Mouse (Mus musculus): ENCODE measurements around the gene Eda. TPM values are rescaled to one million over a fixed set of nuclear protein-coding genes. Genes with fewer than 3 reads are reported as not detected.
"Not testable (repeated sequence)": the region's sequence is repeated elsewhere in the genome, so short reads cannot be mapped to it uniquely, and the experiment has no call there.

The Eda gene
- polyA plus RNA-seq, 1 experiment from 2014 or later, result 3.6 TPM

DNA sequence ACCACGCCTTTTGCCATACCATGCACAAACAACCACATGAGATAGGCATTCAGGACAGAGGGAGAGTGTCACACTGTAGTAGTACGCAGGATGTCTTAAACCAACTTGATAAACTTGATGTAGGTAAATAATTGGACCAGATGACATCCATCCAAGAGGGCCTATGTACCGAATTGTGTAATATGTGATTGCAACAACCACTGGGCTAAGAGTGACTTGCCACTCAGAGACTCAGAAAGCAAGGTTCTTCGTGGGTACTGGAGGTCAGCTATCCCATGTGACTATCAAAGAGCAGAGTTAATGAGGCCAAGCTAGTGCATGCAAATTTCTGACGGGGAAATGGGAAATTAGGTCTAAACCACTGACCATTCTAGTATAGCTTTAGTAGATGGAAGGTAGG, 426.3 kb downstream of the Eda start:
- Histone ChIP-seq H3K4me3 (ENCODE audit: low read depth, low read length) (no peak overlapping the region), H3K9ac (no peak overlapping the region), H3K4me2 (no peak overlapping the region), H3K27me3 (ENCODE audit: insufficient read depth, low read length) (no peaks in the 10 kb centered on the region), H3K36me3 (ENCODE audit: insufficient read depth) (no peaks in the 10 kb centered on the region), H3K4me1 (ENCODE audit: insufficient read depth) (no peaks in the 10 kb centered on the region), H3K27ac (ENCODE audit: low read depth) (no peak overlapping the region), H3K9me3 (ENCODE audit: low read depth, low read length) (no peaks in the 10 kb centered on the region)
- 79% methylated on average over 5 of the region's 5 CpGs for WGBS
- TF ChIP-seq CTCF (IDR thresholded peaks at IDR 0.05; ENCODE audit: low read depth), result no peak
- DNase-seq (no peak), ATAC-seq (ENCODE audit: insufficient read depth) (no peak)

DNA sequence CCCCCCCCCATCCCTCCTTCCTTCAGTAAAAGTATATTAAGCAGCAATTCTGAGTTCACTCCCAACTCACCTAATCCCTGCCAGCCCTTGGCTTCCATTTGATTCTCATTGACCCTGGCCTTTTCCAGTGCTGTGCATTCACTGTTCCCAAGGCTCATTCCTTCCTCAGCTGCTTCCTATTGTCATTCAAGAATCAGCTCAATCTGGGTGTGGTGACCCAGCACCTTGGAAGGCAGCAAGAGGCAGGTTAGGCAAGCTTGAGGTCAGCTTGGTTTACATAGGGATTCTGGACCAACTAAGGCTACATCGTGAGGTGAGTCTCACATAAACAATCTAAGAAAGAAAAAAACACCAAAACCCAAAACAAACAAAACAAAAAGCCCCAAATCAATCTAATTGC, 433.8 kb downstream of the Eda start:
- Histone ChIP-seq H3K9me3 (ENCODE audit: low read depth, low read length) (no peaks in the 10 kb centered on the region), H3K4me1 (ENCODE audit: insufficient read depth) (no peaks in the 10 kb centered on the region), H3K36me3 (ENCODE audit: insufficient read depth) (no peaks in the 10 kb centered on the region), H3K4me3 (ENCODE audit: low read depth, low read length) (no peak overlapping the region), H3K9ac (no peak overlapping the region), H3K27me3 (ENCODE audit: insufficient read depth, low read length) (no peaks in the 10 kb centered on the region), H3K4me2 (no peak overlapping the region), H3K27ac (ENCODE audit: low read depth) (no peak overlapping the region)
- no peak for TF ChIP-seq CTCF (IDR thresholded peaks at IDR 0.05; ENCODE audit: low read depth)
- ATAC-seq (ENCODE audit: insufficient read depth) (no peak), DNase-seq (no peak)
- WGBS, result 18% methylated on average over 1 of the region's 1 CpGs

DNA sequence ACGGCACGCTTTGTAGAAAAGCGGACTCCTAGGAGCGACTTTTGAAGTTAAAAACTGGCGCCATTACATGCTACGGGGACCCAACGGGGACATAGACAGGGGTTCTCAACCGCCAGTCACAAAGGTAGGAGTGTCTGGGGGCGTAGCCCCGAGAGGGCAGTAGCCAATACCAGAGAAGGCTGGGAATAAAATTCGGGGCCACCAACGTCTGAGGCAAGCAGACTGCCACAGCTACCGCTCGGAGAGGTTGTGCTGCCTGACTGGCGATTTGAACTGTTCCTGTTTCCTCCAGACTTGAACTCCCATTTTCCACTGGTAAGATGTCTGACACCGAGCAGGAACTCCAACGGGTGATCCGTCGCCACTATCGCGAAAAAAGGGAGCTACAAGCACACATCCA, 453.3 kb downstream of the Eda start, which contains the start of gene Otud6a:
Otud6a (plus strand) TSS at position 321 of the 400 bp plus-strand sequence.
- Histone ChIP-seq H3K9ac (no peak within 1 kb of the TSS), H3K9me3 (ENCODE audit: low read depth, low read length) (no peaks in the 10 kb centered on the region), H3K36me3 (ENCODE audit: insufficient read depth) (no peaks in the 10 kb centered on the region), H3K27ac (ENCODE audit: low read depth) (no peak within 1 kb of the TSS), H3K4me1 (ENCODE audit: insufficient read depth) (no peaks in the 10 kb centered on the region), H3K4me3 (ENCODE audit: low read depth, low read length) (no peak within 1 kb of the TSS), H3K4me2 (no peak within 1 kb of the TSS), H3K27me3 (ENCODE audit: insufficient read depth, low read length) (no peaks in the 10 kb centered on the region)
- no peak for TF ChIP-seq CTCF (IDR thresholded peaks at IDR 0.05; ENCODE audit: low read depth)
- ATAC-seq (ENCODE audit: insufficient read depth) (no peak), DNase-seq (no peak)
- WGBS, result 90% methylated on average over 21 of the region's 21 CpGs

DNA sequence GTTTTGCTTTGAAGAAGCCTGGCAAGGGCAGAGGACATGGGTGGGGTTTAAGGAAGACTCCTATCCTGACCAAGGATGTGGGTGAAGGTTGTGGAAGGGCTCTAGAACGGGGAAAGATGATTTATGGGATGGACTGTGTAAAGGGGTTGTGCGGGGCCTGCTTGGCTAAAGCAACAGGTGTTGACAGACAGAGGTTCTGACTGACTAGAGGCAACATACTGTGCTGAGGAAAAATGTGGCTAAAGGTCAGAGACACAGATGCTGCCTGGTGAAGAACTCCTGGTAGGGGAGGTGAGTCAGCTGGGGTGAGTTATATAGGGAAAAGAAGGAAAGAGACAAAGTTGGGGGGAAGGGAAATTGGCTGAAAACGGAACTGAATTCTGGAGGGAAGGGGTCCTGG, 456.9 kb downstream of the Eda start:
- H3K9ac ChIP-seq, result no peak overlapping the region
- WGBS, result 32% methylated on average over 3 of the region's 3 CpGs
- no peak for TF ChIP-seq CTCF (IDR thresholded peaks at IDR 0.05; ENCODE audit: low read depth)
- H3K4me1 ChIP-seq (ENCODE audit: insufficient read depth), result no peaks in the 10 kb centered on the region
- H3K4me2 ChIP-seq, result no peak overlapping the region
- H3K9me3 ChIP-seq (ENCODE audit: low read depth, low read length), result no peaks in the 10 kb centered on the region
- H3K27me3 ChIP-seq (ENCODE audit: insufficient read depth, low read length), result no peaks in the 10 kb centered on the region
- H3K4me3 ChIP-seq (ENCODE audit: low read depth, low read length), result no peak overlapping the region
- ATAC-seq (ENCODE audit: insufficient read depth) (no peak), DNase-seq (no peak)
- no peaks in the 10 kb centered on the region for H3K36me3 ChIP-seq (ENCODE audit: insufficient read depth)
- no peak overlapping the region for H3K27ac ChIP-seq (ENCODE audit: low read depth)

DNA sequence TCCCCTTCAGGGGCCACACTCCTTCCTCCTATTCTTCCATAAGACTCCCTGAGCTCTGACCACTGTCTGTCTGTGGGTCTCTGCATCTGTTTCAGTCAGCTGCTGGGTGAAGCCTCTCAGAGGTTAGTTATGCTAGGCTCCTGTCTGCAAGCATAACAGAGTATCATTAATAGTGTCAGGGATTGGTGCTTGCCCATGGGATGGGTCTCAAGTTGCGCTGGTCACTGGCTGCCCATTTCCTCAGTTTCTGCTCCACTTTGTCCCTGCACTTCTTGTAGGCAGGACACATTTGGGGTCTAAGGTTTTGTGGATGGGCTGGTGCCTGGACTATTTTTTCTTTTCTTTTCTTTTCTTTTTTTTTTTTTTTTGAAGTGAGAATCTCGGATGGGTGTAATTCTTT, 467.2 kb downstream of the Eda start, which contains the start of gene Awat2:
Awat2 (minus strand) TSS at position 101 of the 400 bp plus-strand sequence.
- not testable (repeated sequence) for H3K4me3 ChIP-seq (ENCODE audit: low read depth, low read length); H3K36me3 ChIP-seq (ENCODE audit: insufficient read depth); H3K27ac ChIP-seq (ENCODE audit: low read depth); DNase-seq; H3K9ac ChIP-seq; H3K4me1 ChIP-seq (ENCODE audit: insufficient read depth); H3K27me3 ChIP-seq (ENCODE audit: insufficient read depth, low read length); H3K4me2 ChIP-seq; H3K9me3 ChIP-seq (ENCODE audit: low read depth, low read length); ATAC-seq (ENCODE audit: insufficient read depth)
- 100% methylated on average over 2 of the region's 2 CpGs for WGBS

DNA sequence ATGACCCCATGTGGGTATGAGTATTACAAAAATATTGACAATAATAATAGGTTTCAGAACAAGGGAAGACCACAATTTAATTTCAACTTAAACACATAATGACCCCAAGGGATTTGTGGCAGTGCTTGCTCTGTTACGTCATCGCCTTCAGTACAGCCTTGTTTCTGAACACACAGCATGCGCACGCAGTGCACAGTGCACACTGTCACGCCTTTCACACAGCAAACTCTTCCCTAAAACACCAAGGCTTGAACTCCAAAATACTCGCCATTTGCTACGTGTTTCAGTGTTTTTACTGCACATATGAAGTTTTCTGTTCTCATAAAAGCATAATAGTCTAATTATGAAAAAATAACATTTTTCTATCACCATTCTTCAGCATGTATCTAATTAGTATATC, 468.1 kb downstream of the Eda start:
- DNase-seq (no peak), ATAC-seq (ENCODE audit: insufficient read depth) (no peak)
- Histone ChIP-seq H3K36me3 (ENCODE audit: insufficient read depth) (no peaks in the 10 kb centered on the region), H3K27ac (ENCODE audit: low read depth) (no peak overlapping the region), H3K4me2 (no peak overlapping the region), H3K4me3 (ENCODE audit: low read depth, low read length) (no peak overlapping the region), H3K4me1 (ENCODE audit: insufficient read depth) (no peaks in the 10 kb centered on the region), H3K9ac (no peak overlapping the region), H3K27me3 (ENCODE audit: insufficient read depth, low read length) (no peaks in the 10 kb centered on the region), H3K9me3 (ENCODE audit: low read depth, low read length) (no peaks in the 10 kb centered on the region)
- no peak for TF ChIP-seq CTCF (IDR thresholded peaks at IDR 0.05; ENCODE audit: low read depth)
- WGBS, result 90% methylated on average over 7 of the region's 7 CpGs

MicroRNA genes within 50 kb of the gene (microRNA counts, 519-probe panel; counts per million panel counts)
- microRNA mmu-miR-676, result 3,085 counts per million, percentile 59 among the panel's probes with 10 or more counts

Small RNA genes lying within 50 kb of the gene (microRNA-seq; reads per million reads assigned to microRNA genes)
- gene Mir676 (ENCODE audit: borderline number of aligned reads), result 824 reads per million, percentile 71 among the genes with 10 or more reads in this experiment

Other genes with a start within 250 kb of the Eda start
- gene Tmem28, start 154.6 kb upstream of the Eda start, polyA plus RNA-seq (2014; fragmentation: Nextera tagmentation; extraction: Ambion mirVana), result 0.04 TPM in 1 of 2 replicates, not detected in the other